Mouse (Mus musculus) cerebellum, adult 11-12 months (tissue): Measurements from ENCODE around the gene Noc2l.

Experiments
- DNase-seq: peaks from one replicate; pipeline ENCODE4 v3.0.0; 2022

Noc2l gene

GRCm38 (mm10) chr4:156217022-156217669 lies 18.7 kb upstream of the Noc2l start:
- DNase-seq, result no peak

DNA sequence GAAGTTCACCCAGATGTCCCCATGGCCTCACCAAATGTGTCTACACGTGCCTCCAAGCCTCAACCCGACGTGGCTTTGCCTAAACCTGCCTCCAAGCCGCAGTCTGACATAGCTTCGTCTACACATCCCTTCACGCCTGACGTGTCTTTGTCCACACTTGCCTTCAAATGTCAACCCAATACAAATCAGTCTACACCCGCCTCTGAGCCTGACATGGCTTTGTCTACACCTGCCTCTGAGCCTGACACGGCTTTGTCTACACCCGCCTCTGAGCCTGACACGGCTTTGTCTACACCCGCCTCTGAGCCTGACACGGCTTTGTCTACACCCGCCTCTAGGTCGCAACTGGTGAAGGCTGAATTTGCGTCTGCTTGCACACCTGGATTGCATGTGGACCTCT lies 18.0 kb upstream of the Noc2l start:
- no peak for DNase-seq

- no peak for DNase-seq
Observed at GRCm38 (mm10) chr4:156219936-156220335, 15.9 kb upstream of the Noc2l start.

GRCm38 (mm10) chr4:156224276-156224675 lies 11.5 kb upstream of the Noc2l start:
- no peak for DNase-seq

DNA sequence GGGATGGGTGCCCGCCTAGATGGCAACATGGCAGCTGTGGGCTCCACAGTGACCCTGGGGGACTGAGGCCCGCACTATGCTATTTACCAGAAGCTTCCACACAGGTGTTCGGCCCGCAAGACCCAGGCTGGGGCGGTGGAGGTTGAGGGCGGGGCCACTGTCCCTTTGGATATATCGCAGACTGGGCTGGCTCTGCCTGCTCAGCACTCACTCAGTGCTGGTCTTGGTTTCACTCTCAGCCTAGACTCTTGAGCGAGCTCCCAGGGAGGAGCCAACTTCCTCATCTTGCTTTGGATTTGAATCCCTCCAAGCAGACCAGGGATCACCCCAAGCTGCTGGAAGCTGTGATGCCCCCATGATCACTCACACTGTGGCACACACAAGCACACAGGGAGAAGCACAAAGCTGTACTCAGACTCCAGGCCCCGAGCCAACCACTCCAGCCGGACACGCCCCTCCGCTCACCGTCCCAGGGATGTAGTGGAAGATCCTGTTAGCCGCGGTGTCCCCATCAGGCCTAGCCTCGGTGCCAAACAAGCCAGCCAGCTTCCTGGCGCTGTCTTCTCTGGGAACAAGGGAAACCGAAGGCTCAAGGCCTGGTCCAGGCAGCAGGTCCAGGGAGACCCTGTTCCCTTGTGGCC lies 7.9 kb upstream of the Noc2l start:
- no peak for DNase-seq

- DNase-seq, result no peak
Observed at GRCm38 (mm10) chr4:156228393-156229024, 7.3 kb upstream of the Noc2l start.

GRCm38 (mm10) chr4:156234021-156234501 lies 1.7 kb upstream of the Noc2l start:
- no peak for DNase-seq

DNA sequence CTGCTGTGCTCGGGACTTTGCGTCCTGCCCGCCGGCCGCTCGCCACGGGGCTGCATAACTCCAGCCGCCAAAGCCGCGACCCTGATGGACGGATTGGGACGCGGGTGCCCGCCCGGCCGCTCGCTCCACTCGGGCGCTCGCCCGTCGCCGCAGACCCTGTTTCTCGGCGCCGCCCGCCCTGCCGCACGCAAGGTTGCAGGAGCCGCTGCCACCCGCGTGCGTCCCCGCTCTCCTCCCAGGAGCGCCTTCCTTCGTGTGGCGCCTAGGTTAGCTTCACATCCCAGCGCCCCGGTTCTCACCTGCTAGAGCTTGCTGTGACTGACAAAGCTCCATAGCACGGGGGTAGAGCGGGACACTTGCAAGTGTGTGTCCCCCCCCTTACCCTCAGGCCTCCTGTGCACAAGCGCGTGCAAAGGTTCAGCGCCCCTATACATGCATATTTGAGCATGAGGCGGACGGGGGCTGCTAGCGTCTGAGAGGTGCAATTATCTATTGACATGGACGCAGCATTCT lies 1.1 kb upstream of the Noc2l start, which contains the start of gene Plekhn1:
Gene Plekhn1 (minus strand): TSS at position 157 of the 513 bp plus-strand sequence.
- peak; percentile 82 for DNase-seq

GRCm38 (mm10) chr4:156235360-156235770 lies 445 bp upstream of the Noc2l start:
- DNase-seq, result no peak

GRCm38 (mm10) chr4:156236651-156237447 lies 1.0 kb downstream of the Noc2l start:
- DNase-seq, result peak; percentile 59

GRCm38 (mm10) chr4:156249567-156249966 lies 13.8 kb downstream of the Noc2l start:
- no peak for DNase-seq

DNA sequence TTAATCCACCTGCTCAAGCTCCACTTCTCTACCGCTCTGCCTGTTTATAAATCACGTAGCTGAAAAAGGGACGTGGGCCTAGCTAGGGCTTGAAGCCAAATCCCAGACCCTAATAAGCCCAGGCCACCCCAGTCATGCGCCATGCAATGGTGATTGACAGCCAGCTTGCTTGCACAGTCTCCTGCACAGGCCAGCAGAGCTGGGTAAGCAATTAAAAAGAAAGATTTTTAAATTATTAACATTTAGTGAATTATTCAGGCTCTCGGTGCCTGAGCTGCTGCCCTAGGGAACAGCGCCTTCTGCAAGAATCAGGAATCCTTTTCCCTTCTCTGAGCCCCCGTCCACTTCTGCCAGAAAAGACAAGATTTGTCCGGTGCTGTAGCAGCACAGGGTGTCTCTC lies 15.3 kb downstream of the Noc2l start:
- DNase-seq, result no peak

- no peak for DNase-seq
Observed at GRCm38 (mm10) chr4:156252140-156252539, 16.3 kb downstream of the Noc2l start.

- no peak for DNase-seq
Observed at GRCm38 (mm10) chr4:156252619-156253018, 16.8 kb downstream of the Noc2l start.

- no peak for DNase-seq
Observed at GRCm38 (mm10) chr4:156253043-156253442, 17.2 kb downstream of the Noc2l start.

DNA sequence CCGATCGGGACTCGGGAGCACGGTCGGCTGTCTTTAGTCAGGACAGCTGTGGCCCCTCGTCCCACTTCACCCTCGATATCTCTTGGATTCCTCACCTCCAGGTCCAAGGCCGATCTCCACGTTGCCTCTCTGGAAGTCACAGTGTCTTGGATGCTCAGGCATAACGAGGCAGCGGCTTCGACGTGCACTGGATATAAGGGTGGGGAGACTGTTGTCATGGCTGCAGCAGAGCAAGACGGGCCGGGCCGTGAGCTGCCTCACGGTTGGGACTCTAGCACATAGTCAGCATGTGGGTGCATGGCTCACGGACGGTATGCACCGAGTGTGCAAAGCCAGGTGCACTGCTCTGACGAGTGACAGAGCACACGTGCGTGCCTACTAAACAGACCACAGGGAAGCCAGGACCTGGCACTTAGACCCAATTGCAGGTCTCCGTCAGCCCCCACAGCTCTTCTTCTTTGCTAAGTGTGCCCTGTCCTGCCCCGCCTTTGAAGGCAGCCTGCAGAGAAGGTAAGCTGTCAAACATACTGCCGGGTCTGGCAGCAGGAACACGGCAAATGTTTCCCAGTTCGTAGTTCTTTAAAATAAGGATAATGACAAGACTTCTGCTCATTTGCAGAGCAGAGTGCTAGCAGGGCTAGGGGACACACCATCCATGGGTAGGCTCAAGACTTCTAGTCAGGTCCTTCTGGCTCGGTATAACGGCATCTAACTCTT lies 18.7 kb downstream of the Noc2l start:
- no peak for DNase-seq

DNA sequence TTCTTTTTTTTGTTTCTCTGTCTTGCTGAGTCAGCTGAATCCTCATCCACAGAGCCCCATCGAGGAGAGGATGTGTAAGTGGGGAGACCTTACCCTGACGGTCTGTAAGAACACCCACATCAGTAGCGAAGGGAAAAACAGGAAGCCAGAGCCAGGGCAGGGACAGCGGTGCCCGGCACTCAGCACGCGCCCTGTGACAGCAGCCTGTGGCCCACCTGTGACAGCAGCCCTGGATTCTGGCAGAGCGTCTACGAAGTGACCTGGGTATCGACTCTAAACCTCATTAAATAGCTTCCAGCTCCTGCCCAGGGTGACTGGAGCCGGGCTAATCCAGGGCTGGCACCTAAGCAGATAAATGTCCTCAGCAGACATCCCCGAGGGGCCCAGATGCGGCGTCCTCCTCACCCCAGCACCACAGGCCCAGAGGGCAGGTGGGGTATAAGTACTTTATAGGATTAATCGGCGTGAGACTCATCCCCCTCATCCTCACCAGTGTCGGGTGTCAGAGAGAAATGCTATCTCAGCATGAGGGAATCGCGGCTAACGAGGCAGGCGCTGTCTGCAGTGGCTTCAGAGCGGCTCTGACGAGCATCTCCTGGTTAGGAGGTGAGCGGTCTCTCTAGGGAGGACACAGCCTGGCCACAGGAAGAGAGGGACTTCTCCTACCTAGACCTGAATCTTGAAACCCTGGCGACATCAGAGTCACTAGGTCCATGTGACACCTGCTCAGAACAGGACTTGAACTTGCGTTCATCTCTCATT lies 19.4 kb downstream of the Noc2l start, which contains the start of gene Samd11:
Gene Samd11 (minus strand): TSS at position 580 of the 762 bp plus-strand sequence.
- no peak for DNase-seq
